Mouse (Mus musculus) heart, embryonic 10.5 days (tissue): ENCODE data around the gene Moxd1. TPM values are rescaled to one million over a fixed set of nuclear protein-coding genes. Genes with fewer than 3 reads are reported as not detected.
"Not testable (repeated sequence)": the region's sequence is repeated elsewhere in the genome, so short reads cannot be mapped to it uniquely, and the experiment has no call there.

Experiments used
- DNase-seq: peaks from one replicate; pipeline ENCODE4 v3.0.0-alpha.2; 2017; ENCODE audit warnings: low spot score
- H3K27ac ChIP-seq: fragments of 300-500 bp; sonication (generic); 2 replicates; pipeline ENCODE4 v1.5.1; 2016; ENCODE audit warnings: mild to moderate bottlenecking
- H3K27me3 ChIP-seq: fragments of 300-500 bp; sonication (generic); 2 replicates; pipeline ENCODE4 v1.6.1; 2016; ENCODE audit warnings: mild to moderate bottlenecking; ENCODE audit not compliant: poor library complexity, insufficient read depth, severe bottlenecking
- H3K36me3 ChIP-seq: fragments of 300-500 bp; sonication (generic); 2 replicates; pipeline ENCODE4 v1.6.1; 2016; ENCODE audit warnings: mild to moderate bottlenecking, moderate library complexity
- H3K4me1 ChIP-seq: fragments of 300-500 bp; sonication (generic); 2 replicates; pipeline ENCODE4 v1.6.1; 2016; ENCODE audit warnings: mild to moderate bottlenecking
- H3K4me3 ChIP-seq: fragments of 300-500 bp; sonication (generic); 2 replicates; pipeline ENCODE4 v1.5.1; 2016; ENCODE audit warnings: mild to moderate bottlenecking, moderate library complexity
- H3K9me3 ChIP-seq: fragments of 300-500 bp; sonication (generic); 2 replicates; pipeline ENCODE4 v1.6.1; 2016; ENCODE audit warnings: mild to moderate bottlenecking, moderate library complexity
- WGBS: fragments of 180-500 bp; shearing (Covaris S2); methylation state at CpG from one replicate; pipeline ENCODE4 v1.1.7; 2016; 5-methylcytosine and 5-hydroxymethylcytosine counted together
- polyA plus RNA-seq: library from polyadenylated mRNA; unstranded; fragments of >200 nt; fragmentation: Nextera tagmentation; extraction: Ambion mirVana; gene quantifications from 2 replicates; pipeline ENCODE4 v1.2.1, GENCODE M21; 2016

The Moxd1 gene
- polyA plus RNA-seq, 1 experiment from 2014 or later: 6.2 TPM

- DNase-seq: no peak
- peak overlapping the region; percentile 67; the same call in 1 of the 2 replicates for H3K27ac ChIP-seq
- H3K4me1 ChIP-seq: no peaks in the 10 kb centered on the region
- H3K4me3 ChIP-seq: no peak overlapping the region
- 49% methylated on average over 4 of the region's 4 CpGs for WGBS
- H3K36me3 ChIP-seq: no peaks in the 10 kb centered on the region
- H3K27me3 ChIP-seq: no peaks in the 10 kb centered on the region
- H3K9me3 ChIP-seq: no peaks in the 10 kb centered on the region
Observed at GRCm38 (mm10) chr10:24296608-24297007, 73.3 kb downstream of the Moxd1 start.

- Histone ChIP-seq H3K4me1 (no peaks in the 10 kb centered on the region), H3K9me3 (no peaks in the 10 kb centered on the region), H3K27ac (no peak overlapping the region), H3K27me3 (no peaks in the 10 kb centered on the region), H3K4me3 (no peak overlapping the region), H3K36me3 (no peaks in the 10 kb centered on the region)
- no peak for DNase-seq
- 0% methylated on average over 1 of the region's 1 CpGs for WGBS
Observed at GRCm38 (mm10) chr10:24297792-24298191, 74.5 kb downstream of the Moxd1 start.

- no peaks in the 10 kb centered on the region for H3K27me3 ChIP-seq
- no peak for DNase-seq
- H3K4me3 ChIP-seq: no peak overlapping the region
- H3K36me3 ChIP-seq: no peaks in the 10 kb centered on the region
- no peak overlapping the region for H3K27ac ChIP-seq
- H3K9me3 ChIP-seq: no peaks in the 10 kb centered on the region
- WGBS: 38% methylated on average over 2 of the region's 2 CpGs
- no peaks in the 10 kb centered on the region for H3K4me1 ChIP-seq
Observed at GRCm38 (mm10) chr10:24298260-24299244, 75.2 kb downstream of the Moxd1 start.

- Histone ChIP-seq H3K4me3 (0 out of 2 replicates have a peak overlapping the region, but pooled peaks have one; percentile 13), H3K27me3 (no peaks in the 10 kb centered on the region), H3K36me3 (no peaks in the 10 kb centered on the region), H3K4me1 (no peaks in the 10 kb centered on the region), H3K27ac (no peak overlapping the region), H3K9me3 (no peaks in the 10 kb centered on the region)
- under 1% methylated on average over 9 of the region's 9 CpGs for WGBS
- DNase-seq: no peak
Observed at GRCm38 (mm10) chr10:24312191-24312611, 88.9 kb downstream of the Moxd1 start.

- H3K27ac ChIP-seq: no peak overlapping the region
- H3K36me3 ChIP-seq: no peaks in the 10 kb centered on the region
- no peak overlapping the region for H3K4me3 ChIP-seq
- H3K27me3 ChIP-seq: no peaks in the 10 kb centered on the region
- 69% methylated on average over 19 of the region's 19 CpGs for WGBS
- DNase-seq: no peak
- H3K9me3 ChIP-seq: no peaks in the 10 kb centered on the region
- H3K4me1 ChIP-seq: no peaks in the 10 kb centered on the region
Observed at GRCm38 (mm10) chr10:24317126-24317836, 94.0 kb downstream of the Moxd1 start.

- Histone ChIP-seq H3K9me3 (no peaks in the 10 kb centered on the region), H3K27ac (no peak overlapping the region), H3K36me3 (no peaks in the 10 kb centered on the region), H3K27me3 (no peaks in the 10 kb centered on the region), H3K4me3 (no peak overlapping the region), H3K4me1 (no peaks in the 10 kb centered on the region)
- 71% methylated on average over 3 of the region's 3 CpGs for WGBS
- DNase-seq: no peak
Observed at GRCm38 (mm10) chr10:24320326-24320725, 97.0 kb downstream of the Moxd1 start.

GRCm38 (mm10) chr10:24323066-24323465 is 99.7 kb downstream of the Moxd1 start:
- Histone ChIP-seq H3K4me3 (no peak overlapping the region), H3K27me3 (no peaks in the 10 kb centered on the region), H3K36me3 (no peaks in the 10 kb centered on the region), H3K27ac (no peak overlapping the region), H3K9me3 (no peaks in the 10 kb centered on the region), H3K4me1 (no peaks in the 10 kb centered on the region)
- no peak for DNase-seq
- 88% methylated on average over 4 of the region's 4 CpGs for WGBS

GRCm38 (mm10) chr10:24327265-24327664 is 103.9 kb downstream of the Moxd1 start:
- H3K27me3 ChIP-seq, DNase-seq, H3K27ac ChIP-seq, H3K4me1 ChIP-seq, H3K9me3 ChIP-seq, H3K36me3 ChIP-seq, H3K4me3 ChIP-seq: not testable (repeated sequence)
- 63% methylated on average over 8 of the region's 8 CpGs for WGBS

- Histone ChIP-seq H3K27ac (no peak overlapping the region), H3K36me3 (no peaks in the 10 kb centered on the region), H3K9me3 (no peaks in the 10 kb centered on the region), H3K27me3 (no peaks in the 10 kb centered on the region), H3K4me1 (0 out of 2 replicates have a peak, but pooled peaks cover 3% of the 10 kb centered on the region), H3K4me3 (no peak overlapping the region)
- WGBS: 37% methylated on average over 3 of the region's 3 CpGs
- no peak for DNase-seq
Observed at GRCm38 (mm10) chr10:24332799-24333198, 109.5 kb downstream of the Moxd1 start.

GRCm38 (mm10) chr10:24339593-24340143 is 116.4 kb downstream of the Moxd1 start:
- WGBS: 77% methylated on average over 10 of the region's 10 CpGs
- no peak for DNase-seq
- H3K4me3 ChIP-seq: no peak overlapping the region
- H3K4me1 ChIP-seq: 0 out of 2 replicates have a peak, but pooled peaks cover 3% of the 10 kb centered on the region
- H3K36me3 ChIP-seq: no peaks in the 10 kb centered on the region
- H3K27me3 ChIP-seq: no peaks in the 10 kb centered on the region
- no peak overlapping the region for H3K27ac ChIP-seq
- H3K9me3 ChIP-seq: no peaks in the 10 kb centered on the region

GRCm38 (mm10) chr10:24340551-24341213 is 117.4 kb downstream of the Moxd1 start:
- Histone ChIP-seq H3K36me3 (no peaks in the 10 kb centered on the region), H3K27ac (no peak overlapping the region)
- WGBS: 70% methylated on average over 1 of the region's 1 CpGs

GRCm38 (mm10) chr10:24341214-24341589 is 117.9 kb downstream of the Moxd1 start:
- no peak overlapping the region for H3K27ac ChIP-seq
- 70% methylated on average over 6 of the region's 6 CpGs for WGBS
- no peak for DNase-seq

More at GRCm38 (mm10) chr10:24340551-24341213, 117.4 kb downstream of the Moxd1 start:
- no peak for DNase-seq
- Histone ChIP-seq H3K9me3 (no peaks in the 10 kb centered on the region), H3K27me3 (no peaks in the 10 kb centered on the region), H3K4me3 (no peak overlapping the region), H3K4me1 (0 out of 2 replicates have a peak, but pooled peaks cover 3% of the 10 kb centered on the region)

More at GRCm38 (mm10) chr10:24341214-24341589, 117.9 kb downstream of the Moxd1 start:
- no peaks in the 10 kb centered on the region for H3K27me3 ChIP-seq
- no peaks in the 10 kb centered on the region for H3K36me3 ChIP-seq
- no peak overlapping the region for H3K4me3 ChIP-seq
- H3K9me3 ChIP-seq: no peaks in the 10 kb centered on the region
- 0 out of 2 replicates have a peak, but pooled peaks cover 3% of the 10 kb centered on the region for H3K4me1 ChIP-seq
